Mouse (Mus musculus): ENCODE data around the gene Rrp7a. TPM values are rescaled to one million over a fixed set of nuclear protein-coding genes. Genes with fewer than 3 reads are reported as not detected.

Gene Rrp7a
- total RNA-seq, 4 experiments from 2014 or later, result 128 to 155 (median 146) TPM

DNA sequence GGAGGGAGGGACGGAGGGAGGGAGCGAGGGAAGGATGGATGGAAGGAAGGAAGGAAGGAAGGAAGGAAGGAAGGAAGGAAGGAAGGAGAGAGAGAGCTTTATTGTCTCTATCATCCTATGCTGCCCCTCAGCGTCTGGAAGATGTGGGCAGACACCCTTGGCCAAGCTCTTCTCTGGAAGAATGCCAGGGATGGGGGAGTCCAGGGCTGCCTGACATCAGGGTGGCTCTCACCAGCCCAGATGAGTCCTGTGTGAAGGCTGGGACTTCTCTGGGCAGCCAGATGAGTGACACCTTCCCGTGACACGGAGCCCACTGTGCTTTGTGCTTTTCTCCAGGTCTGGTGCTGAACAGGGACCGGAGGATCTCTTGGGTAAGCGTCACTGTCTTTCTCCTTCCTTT is 10.7 kb downstream of the Rrp7a start:
- DNase-seq (ENCODE audit: low spot score in 2 of 2), result no peak

DNA sequence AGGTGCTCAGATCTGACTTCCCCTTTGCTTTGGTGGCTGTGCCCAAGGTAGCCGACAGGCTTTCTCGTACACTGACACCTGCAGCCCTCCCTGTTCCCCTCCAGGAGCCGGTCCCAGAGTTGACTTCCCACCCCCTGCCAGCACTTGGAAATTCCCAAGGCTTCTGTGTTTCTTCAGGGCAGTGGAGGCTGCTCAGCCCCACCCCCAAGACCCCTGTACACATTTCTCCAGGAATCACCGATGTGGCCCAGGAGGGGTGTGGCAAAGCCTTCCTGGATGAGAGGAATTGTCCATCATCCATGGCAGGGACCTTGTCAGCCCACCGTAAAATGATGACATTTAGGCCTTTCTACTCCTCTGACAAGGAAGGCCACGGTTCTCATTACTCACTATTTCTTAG is 11.3 kb downstream of the Rrp7a start:
- no peak for DNase-seq (ENCODE audit: low spot score in 2 of 2)

DNA sequence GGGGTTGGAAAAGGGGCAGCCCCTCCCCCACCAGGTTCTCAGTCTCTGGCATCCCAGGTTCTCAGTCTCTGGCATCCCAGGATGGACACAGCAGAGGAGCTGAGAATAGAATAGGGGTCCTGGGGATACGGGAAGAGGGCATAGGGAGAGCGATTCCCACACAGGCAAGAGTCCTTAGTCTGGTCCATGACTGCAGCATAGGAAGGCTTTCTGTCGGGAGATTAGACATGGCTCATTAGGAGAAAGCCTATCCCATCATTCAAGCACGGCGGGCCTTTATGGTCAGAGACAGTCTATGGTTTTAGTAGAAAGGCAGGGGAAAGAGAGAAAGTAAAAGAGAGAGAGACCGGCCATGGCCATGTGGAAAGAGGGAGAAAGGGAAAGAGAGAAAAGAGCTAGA is 14.8 kb downstream of the Rrp7a start:
- DNase-seq (ENCODE audit: low spot score in 2 of 2), result no peak

DNA sequence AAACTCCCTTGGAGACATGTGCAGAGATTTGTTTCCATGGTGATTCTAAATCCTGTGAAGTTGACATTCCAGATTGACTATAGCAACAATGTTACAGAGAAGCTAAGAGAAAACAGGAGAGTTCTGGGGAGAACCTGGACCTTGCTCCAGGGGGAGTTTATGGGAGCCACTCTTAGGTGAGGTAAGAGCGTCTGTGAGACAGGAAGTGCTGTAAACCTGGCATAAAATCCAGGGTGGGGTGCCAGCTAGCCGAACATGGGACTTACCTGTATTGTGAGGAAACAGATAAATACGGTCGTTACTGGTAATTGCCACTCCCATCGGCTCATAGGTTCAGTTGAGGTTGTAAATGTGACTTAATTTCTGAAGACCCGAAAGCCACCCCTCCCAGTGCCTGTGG is 16.2 kb downstream of the Rrp7a start:
- no peak for DNase-seq (ENCODE audit: low spot score in 2 of 2)

DNA sequence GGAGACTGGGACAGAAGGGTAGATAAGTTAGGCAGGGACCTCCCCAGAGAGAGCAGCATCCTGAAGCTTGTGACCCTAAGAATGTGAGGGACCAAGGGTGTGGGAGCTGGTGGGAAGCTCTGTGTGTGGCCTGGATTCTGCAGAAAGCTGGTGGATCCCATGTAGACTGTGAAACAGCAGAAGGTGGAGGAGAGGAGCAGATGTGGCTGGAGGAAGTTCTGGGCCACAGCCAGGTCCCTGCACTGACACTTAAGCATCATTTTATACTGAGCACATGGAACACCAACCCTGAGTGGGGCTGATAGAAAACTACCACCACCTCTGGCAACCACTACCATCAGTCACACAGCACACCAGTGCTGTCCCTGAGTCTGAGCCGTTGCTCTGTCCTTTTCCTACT is 19.5 kb downstream of the Rrp7a start:
- DNase-seq (ENCODE audit: low spot score in 2 of 2), result no peak

DNA sequence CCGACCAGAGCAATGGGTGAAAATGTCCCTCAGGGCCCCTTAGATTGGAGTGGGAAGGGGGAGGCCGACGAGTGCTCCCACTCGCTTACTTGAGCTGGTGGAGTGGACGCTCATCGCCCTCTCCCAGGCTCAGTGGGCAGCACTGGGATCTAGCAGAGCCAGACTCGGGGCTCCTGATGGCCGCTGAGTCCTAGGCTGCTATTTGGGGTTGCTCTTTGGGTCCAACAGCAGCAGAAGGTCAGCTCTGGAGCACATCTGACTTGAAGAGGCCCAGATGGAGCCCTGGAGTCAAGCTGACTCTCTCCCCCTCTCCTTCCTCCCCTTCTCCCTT is 22.3 kb downstream of the Rrp7a start:
- no peak for DNase-seq (ENCODE audit: low spot score in 2 of 2)

DNA sequence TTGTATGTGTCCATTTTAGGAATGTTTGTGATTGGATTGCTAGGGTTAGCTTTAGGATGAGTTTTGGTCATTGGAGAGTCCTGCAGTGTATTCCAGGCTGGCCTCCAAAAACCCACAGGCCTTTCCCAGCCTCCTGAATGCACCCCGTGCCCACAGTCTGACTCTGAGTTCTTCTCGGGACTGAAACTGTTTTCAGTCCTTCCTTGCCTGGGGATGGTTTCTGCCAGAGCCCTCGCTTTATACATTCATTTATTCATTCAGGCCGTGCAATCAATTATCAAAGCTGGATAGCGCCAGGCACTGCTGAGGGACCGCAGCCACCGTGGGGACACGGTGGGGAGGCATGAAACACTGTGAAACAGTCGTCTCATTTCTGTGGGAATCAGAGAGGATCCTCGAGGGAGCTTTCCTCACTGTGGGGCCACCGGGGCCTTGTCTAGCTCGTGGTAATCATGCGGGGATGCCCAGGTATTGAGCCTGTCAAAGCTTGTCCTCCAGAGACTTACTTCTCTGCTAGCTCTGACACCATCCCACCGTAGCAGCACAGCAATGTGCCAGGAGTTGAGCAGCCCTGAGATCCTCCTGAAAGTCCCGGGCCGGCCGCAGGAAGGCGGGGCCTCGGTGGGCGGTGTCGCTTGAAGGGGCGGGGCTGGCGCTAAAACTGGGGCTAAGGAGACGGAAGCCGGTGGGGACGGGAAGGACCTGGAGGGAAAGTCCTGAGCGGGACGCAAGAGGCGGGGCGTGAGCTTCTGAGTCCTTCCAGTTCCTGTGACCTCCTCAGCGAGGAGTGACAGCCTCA is 22.9 kb downstream of the Rrp7a start:
- no peak for DNase-seq (ENCODE audit: low spot score in 2 of 2)

DNA sequence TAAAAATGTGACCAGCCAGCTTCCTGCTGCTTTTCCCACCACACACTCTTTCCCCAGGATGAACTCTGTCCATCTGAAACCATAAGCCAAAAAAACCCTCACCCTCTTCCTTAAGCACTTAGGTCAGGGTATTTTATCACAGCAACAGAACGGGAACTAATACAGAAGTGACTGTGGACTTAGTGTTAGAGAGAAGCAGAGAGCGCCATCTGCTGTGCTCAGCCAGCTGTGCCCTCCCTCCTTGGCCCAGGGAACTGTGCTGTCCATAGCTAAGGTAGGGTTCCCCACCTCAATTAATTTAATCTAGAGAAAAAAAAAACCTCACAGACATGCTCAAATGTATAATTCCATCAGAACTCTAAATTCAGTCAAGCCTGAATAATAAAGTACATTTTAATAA is 26.7 kb downstream of the Rrp7a start:
- no peak for DNase-seq (ENCODE audit: low spot score in 2 of 2)

DNA sequence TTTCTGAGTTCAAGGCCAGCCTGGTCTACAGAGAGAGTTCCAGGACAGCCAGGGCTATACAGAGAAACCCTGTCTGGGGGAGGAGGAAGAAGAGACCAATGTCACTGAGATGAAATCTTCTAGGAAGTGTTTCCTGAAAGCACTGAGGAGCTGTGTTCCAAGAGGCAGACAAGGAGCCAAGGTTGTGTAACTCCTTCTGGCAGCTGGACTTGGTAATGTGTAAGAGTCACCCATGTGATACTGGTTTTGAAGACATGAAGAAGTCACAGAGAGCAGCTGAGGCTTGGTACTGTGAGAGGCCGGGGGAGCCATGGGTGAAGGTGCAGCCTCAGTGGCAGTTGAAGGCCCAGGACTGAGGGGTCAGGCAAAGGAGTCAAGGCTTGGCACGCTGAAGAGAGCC is 28.9 kb downstream of the Rrp7a start:
- DNase-seq (ENCODE audit: low spot score in 2 of 2), result no peak

DNA sequence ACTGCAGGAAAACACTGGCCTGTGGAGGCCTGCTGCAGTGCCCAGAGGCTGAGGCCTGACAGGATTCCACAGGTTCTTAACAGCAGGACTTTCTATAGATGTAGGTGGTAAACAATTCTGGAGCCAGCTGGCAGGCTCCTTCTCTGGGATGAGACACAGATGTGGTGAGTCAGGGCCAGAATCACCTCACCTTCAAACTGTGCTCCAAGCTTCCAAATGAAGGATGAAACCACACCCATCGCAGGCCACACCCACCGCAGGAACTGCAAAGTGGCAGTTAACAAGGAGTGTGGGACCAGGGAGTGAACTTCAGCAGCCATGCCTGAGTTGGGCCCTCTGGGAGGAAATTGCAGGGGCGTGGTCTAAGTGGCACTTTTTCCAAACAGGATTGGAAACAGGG is 31.7 kb downstream of the Rrp7a start:
- no peak for DNase-seq (ENCODE audit: low spot score in 2 of 2)

DNA sequence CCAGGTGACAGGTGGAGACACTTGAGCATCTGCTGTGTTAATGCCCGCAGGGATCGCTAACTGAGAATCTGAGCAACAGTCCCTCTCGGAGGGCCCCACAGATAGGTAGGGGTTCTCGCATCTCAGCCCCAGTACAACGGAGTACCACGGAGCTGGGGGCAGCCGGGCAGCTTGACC is 33.3 kb downstream of the Rrp7a start, which contains the start of gene Serhl:
Serhl (plus strand) TSS at position 78 of the 177 bp plus-strand sequence.
- DNase-seq (ENCODE audit: low spot score in 2 of 2), result no peak

DNA sequence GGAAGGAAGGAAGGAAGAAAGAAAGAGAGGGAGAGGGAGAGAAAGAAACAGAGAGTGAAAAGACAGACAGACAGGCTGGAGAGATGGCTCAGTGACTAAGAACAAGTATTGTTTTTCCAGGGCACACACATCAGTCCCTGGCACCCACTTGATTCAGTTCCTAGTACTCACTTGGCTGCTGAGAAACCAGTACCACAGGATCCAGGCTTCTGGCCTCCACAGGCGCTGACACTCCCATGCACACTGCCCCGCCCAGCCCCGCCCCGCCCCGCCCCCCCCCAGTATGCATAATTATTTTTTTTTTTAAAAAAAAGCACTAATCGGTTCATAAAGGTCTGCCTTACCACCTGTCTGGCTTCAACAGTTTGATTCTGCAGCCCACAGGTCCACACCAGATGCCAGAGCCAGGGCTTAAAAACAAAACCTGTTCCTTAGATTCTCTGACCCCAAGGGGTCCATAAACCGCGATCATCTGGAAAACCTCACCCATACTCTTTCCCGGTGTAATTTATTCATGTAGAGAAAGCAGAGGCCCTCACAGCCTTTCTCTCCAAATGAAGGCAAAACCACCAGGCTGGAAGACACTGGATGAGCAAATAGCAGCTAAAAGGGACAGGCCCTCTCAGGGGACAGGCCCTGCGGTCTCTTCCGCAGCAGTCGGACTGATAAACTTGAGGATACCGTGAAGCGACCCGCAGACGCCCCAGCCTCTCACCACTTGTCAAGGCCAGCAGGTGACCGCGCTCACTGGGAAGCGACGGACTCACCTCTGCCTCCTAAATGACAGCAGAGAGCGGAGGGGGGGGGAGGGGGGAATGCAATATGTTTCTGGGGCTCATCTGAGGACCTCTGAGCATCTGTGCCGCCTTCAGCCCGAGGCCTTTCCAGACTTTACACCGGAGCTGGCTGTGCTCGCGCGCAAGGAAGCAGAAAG is 33.8 kb downstream of the Rrp7a start:
- DNase-seq (ENCODE audit: low spot score in 2 of 2), result no peak

DNA sequence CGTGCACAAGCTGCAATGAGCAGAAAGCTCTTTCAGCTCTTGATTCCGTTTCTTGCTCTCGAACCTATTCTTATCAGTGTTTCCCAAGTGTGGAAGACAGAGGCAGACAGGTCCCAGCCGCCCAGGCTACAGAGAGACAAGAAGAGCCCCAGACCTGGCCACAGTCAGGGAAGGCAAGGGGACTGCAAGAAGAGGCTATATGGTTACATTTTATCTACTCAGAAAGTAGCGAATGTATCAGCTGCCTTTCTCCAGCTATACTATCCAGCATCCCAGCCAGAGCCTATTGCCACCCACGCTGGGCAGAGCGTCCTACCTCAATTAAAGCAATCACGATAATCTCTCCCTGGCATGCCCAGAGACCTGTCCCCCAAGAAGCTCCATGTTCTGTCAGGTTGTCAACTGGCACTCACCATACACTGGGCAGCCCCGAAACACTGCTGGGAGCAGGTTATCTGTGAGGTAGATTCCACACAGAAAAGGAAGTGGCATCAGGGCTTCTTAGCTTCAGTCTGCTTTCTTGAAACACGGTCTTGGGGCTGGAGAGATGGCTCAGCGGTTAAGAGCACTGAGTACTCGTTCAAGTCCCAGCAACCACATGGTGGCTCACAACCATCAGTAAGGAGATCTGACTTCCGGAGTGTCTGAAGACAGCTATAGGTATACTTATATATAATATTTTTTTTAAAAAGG is 35.8 kb downstream of the Rrp7a start:
- no peak for DNase-seq (ENCODE audit: low spot score in 2 of 2)

DNA sequence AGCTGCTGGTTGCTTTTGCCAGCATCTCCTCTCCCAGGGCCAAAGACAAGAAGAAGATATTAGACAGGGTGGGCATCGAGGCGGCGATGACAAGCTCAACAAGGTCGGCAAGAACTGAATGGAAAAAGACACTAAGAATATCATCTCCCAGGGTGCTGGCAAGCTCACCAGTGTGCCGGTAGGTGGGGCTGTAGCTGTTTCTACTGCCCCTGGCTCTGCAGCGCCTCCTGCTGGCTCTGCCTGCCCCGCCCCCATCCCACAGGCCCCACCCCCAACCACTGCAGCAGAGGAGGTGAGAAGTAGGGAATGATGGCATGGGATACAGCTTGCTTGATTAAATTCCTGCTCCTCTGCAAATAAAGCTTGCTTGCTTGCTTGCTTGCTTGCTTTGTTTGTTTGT is 36.7 kb downstream of the Rrp7a start:
- DNase-seq (ENCODE audit: low spot score in 2 of 2), result no peak

DNA sequence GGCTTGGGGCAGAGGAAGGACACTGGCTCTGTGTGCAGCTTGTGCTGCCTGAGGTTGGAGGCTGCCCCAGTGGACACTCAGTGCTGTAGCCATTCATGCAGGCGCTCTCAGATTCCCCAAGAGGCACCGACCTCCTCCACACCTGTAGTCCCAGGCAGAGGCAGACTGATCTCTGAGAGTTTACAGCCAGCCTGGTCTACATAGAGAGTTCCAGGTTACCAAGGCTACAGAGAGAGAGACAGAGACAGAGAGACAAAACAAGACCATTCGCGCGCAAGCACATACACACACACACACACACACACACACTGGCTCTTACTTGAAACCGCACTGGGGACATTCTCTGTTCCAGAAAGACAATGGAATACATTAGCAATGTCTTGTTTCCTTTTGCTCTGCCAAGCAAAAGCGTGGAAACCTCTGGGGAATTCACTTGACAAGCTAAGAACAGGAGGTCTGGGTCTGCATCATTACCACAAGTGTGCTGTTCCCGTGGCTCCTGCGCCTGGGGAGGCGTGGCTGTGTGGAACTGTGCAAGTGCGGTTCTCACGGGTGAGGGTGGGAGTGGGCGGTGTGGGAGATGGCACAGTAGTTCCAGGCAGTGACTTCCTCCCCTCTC is 38.5 kb downstream of the Rrp7a start:
- DNase-seq (ENCODE audit: low spot score in 2 of 2), result peak; percentile 24 to 27

DNA sequence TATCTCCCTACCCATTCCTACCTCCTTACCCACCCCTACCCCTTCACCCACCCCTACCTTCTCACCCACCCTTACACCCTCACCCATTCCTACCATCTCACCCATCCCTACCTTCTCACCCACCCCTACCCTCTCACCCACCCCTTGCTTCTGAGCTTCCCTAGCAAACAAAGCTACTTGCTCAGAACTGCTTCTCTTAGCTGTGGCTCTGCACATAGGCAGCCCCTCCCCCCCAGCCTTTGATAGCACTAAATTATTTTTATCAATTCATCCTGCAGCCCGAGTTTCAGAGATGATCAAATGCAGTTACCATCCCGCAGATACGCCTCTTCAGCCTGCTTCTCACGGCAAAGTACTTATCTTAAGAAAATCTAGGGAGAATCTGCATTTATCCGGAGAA is 39.1 kb downstream of the Rrp7a start:
- DNase-seq (ENCODE audit: low spot score in 2 of 2), result peak in 1 of 2 experiments; percentile 23

DNA sequence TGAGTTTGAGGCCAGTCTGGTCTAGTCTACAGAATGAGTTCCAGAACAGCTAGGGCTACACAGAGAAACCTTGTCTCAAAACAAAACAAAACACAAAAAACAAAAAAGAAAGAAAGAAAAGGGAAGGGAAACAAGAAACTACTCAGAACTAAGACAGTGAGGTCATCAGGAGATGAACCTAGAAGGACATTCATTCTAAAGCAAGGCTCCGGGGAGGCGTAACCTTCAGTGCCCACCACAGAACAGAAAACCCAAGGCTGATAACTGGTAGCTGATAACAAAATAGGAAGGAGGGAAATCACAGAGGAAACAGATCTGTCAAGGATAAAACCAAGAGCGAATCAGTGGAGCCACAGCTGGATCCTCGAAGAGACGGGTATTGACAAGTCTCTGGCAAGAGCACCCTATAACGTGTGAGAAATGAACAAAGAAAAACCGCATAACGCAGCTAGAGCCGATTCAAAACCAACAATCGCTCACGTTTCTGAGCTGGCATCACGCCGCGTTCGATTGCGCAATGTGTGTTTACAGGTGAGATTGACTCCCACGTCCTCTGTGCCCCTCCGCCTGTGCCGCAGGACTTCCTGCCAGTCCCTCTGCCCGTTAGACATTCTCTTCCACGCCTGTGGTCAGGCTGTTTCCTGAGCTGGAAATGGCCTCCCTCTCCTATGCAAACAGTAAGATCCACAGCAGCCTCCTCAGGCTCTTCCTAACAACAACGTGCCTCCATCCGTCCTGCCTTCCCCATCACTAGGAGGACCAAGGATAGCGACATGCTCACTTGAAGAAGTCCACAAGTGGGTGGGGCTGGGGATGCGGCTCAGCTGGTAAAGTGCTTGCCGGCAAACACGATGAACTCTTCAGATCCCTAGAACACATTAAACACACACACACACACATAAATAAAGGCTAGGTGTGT is 46.7 kb downstream of the Rrp7a start:
- no peak for DNase-seq (ENCODE audit: low spot score in 2 of 2)

DNA sequence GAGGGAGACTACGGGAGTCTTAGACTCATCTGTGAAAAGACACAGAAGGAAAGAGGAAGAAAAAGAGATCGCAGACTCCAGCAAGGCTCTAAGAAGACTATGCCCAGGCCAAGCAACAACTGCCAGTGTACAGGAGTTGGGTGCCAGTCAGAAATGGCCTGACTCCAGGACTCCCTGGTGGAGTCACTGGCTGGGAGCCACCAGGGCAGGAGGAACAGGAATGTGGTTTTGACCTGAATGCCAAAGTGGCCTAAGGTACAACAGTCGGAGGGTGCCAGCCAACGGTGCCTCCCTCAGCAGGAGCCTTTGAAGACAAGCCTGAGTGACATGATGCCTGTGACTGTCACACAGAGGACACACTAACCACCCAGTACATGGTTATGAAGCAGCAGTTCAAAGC is 48.4 kb downstream of the Rrp7a start:
- DNase-seq (ENCODE audit: low spot score in 2 of 2), result no peak

DNA sequence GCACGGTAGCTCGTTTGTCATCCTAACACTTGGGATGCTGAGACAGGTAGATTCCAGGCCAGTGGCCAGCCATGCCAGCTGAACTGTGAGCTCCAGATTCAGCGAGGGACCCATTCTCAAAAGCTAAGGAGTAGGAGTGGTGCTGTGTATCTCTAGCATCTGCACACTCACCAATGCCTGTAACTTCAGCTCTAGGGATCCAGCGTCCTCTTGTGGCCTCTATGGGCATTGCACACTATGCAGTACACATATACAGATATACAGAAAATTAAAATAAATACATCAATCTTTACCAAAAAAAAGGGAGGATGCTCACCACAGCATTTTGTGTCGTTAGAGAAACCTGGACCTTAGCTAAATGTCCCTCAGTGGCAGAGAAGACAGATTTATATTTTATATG is 50.8 kb downstream of the Rrp7a start:
- no peak for DNase-seq (ENCODE audit: low spot score in 2 of 2)

DNA sequence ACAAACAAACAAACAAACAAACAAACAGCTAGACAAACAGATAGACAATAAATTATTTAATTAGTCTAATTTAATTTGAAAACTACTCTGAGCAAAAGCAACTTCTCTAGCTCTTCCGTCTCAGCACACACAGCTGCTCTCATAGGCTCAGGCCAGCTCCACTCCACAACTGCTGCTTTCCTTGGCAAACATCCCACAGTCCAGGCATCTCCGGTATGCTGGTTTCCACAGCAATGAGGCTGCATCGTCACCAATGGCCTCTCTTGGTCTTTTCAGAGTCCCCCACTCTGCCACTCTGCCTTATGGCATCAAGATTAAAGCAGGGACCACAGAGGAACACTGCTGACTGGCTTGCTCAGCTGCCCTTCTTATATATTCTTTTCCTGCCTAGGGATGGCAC is 51.7 kb downstream of the Rrp7a start:
- DNase-seq (ENCODE audit: low spot score in 2 of 2), result no peak

DNA sequence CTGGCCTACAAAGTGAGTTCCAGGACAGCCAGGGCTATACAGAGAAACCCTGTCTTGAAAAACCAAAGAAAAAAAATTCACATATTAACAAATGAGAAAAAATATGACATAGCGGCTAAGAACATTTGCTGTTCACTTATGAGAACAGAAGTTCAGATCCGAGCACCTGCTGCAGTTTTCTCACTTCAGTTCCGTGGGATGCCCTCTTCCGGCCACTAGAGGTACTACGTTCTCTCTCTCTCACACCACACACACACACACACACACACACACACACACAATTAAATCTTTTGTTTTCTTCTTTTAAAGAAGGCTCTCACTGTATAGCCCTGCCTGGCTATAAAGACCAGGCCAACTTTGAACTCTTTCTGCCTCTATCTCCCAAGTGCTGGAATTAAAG is 54.3 kb downstream of the Rrp7a start:
- no peak for DNase-seq (ENCODE audit: low spot score in 2 of 2)

All from left cerebral cortex, adult 8-10 months (tissue).